Mouse (Mus musculus): ENCODE measurements around the gene Syngr1.

DNA sequence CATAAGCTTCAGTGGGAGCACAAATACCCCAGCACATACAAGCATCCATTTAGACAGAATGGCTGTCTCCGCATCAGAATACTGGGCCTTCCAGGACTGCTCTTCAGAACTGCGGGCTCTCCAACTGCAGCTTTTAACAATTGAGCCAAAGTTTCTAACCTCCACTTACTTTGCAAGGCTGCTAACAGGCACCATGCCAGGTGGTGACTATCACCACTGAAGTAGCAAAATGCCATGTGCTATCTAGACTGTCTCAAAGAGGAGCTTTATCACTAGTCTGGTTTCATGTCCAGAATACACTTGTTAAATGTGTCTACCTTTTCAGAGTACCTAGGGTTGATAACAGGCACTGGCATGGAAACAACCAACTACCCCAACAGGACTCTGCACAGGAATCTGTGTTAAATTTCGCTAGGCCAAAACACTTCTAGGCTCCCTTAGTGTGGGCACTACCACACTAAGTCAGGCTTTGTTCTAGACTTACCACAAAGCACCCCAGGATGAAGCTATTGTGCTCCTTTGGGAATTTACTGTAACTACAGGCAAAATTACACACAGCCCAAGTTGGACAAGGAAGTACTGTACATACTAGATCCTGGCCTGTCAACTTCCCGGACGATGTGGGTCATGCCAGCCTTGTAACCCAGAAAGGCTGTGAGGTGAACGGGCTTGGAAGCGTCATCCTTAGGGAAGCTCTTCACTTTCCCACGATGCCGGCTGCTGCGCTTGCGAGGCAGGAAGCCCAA, 9.2 kb upstream of the Syngr1 start:
- TF ChIP-seq HCFC1 (IDR thresholded peaks at IDR 0.05; ENCODE audit: low read depth, low read length), result no peak
- no peak for TF ChIP-seq CTCF (IDR thresholded peaks at IDR 0.05 in 2 of 3, conservative IDR thresholded peaks at IDR 0.05 in 1 of 3; ENCODE audit: control insufficient read depth in 1 of 3, insufficient read depth in 1 of 3, low read depth in 2 of 3, low read length in 3 of 3, poor library complexity in 1 of 3, severe bottlenecking in 1 of 3)
- no peak; the same call in none of the 2 replicates for TF ChIP-seq POLR2AphosphoS2 (IDR thresholded peaks at IDR 0.05; ENCODE audit: low read length)
- no peak for TF ChIP-seq TCF12 (IDR thresholded peaks at IDR 0.05; ENCODE audit: low read depth, low read length)
- no peak for TF ChIP-seq MAZ (IDR thresholded peaks at IDR 0.05; ENCODE audit: low read depth, low read length)
- no peak for TF ChIP-seq GATA1 (IDR thresholded peaks at IDR 0.05; ENCODE audit: low read depth, low read length)
- TF ChIP-seq EP300 (IDR thresholded peaks at IDR 0.05; ENCODE audit: low read depth in 1 of 2, low read length in 2 of 2), result no peak
- TF ChIP-seq KAT2A (conservative IDR thresholded peaks at IDR 0.05; ENCODE audit: low read depth, low read length), result no peak; the same call in 1 of the 2 replicates
- TF ChIP-seq BHLHE40 (IDR thresholded peaks at IDR 0.05; ENCODE audit: borderline replicate concordance, low read depth, low read length), result no peak
- no peak for TF ChIP-seq MEF2A (IDR thresholded peaks at IDR 0.05; ENCODE audit: extremely low read depth, insufficient replicate concordance, low read depth, low read length, poor library complexity, severe bottlenecking)
- no peak for TF ChIP-seq ETS1 (IDR thresholded peaks at IDR 0.05; ENCODE audit: low read depth, low read length)
- TF ChIP-seq JUND (IDR thresholded peaks at IDR 0.05; ENCODE audit: low read depth, low read length), result no peak

Measured in MEL (cell line).